Mouse (Mus musculus): ENCODE data around the gene Creg1.

GRCm38 (mm10) chr1:165722531-165723123 lies 40.9 kb upstream of the Creg1 start:
- TF ChIP-seq POLR2A (IDR thresholded peaks at IDR 0.05; ENCODE audit: borderline replicate concordance, extremely low read depth, insufficient read depth, insufficient read length, poor library complexity, severe bottlenecking) (no peak), CTCF (IDR thresholded peaks at IDR 0.05; ENCODE audit: borderline replicate concordance, extremely low read depth, insufficient read depth, insufficient read length) (no peak)
